Mouse (Mus musculus) liver, adult (tissue): ENCODE data around the gene Tnik.

Source experiments
- GATA4 ChIP-seq: IDR thresholded peaks from 2 replicates; pipeline ENCODE4 v1.6.1; 2014; ENCODE audit warnings: mild to moderate bottlenecking, low read length; ENCODE audit not compliant: insufficient replicate concordance

Gene Tnik

GRCm38 (mm10) chr3:28502697-28503096 is 239.7 kb downstream of the Tnik start:
- TF ChIP-seq GATA4, result no peak

- TF ChIP-seq GATA4, result no peak
Observed at GRCm38 (mm10) chr3:28509337-28509935, 246.4 kb downstream of the Tnik start.

DNA sequence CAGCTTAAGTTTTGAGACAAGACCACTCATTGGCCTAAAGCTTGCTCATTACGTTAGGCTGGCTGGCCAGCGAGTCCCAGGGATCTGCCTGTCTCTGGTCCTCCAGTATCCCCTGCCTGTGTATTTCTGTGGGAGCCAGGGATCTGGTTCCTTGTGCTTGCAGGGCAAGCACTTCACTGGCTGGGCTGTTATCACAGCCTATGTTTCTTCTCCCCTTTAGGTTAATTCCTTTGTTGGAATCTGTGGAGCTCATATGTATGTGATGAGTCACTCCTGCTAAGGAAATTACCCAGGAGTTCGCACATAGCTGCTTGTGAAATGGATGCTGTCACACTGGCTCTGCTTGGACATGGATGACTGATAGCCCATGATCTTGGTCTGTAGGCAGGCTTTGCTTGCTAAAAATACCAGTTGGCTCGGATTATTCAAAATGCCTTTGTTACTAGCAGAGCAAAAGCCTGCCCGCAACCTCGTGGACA is 260.0 kb downstream of the Tnik start:
- TF ChIP-seq GATA4, result no peak

GRCm38 (mm10) chr3:28523541-28524165 is 260.6 kb downstream of the Tnik start:
- TF ChIP-seq GATA4, result no peak

DNA sequence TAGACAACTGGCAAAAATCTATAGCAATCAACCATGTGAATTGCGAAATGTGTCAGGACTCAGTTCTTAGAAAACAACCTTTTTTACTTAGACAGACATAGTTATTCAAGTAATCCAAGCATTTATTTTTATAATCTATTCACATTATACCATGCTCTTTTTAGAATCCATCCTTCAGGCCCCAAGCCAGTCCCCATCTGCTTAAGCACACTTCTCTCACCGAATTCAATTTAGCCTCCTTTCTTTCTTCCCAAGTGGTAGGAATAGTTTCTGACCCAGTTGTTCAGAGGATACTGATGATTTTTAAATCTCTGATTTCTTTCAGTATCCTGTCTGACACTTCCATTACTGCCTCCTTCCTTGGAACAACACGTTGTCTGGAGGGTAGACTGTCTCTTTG is 261.5 kb downstream of the Tnik start:
- no peak for TF ChIP-seq GATA4

GRCm38 (mm10) chr3:28526671-28527070 is 263.7 kb downstream of the Tnik start:
- TF ChIP-seq GATA4, result no peak

DNA sequence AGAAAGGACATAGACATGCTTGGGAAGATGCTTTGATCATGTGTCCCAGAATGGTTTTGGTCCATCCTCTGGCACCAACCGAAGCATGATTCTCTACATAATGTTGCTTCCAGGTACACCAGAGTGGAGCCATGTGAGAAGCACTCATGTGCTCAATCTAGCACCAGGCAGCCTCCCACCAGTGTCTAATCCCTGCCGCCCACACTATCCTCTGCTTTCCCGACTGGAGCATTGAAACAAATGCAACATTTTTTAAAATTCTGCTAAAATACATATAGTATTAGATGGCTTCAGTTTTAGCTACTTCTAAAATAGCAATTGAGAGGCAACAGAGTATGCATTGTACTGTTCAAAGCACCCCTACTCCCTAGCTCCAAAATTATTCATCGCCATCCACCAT is 264.2 kb downstream of the Tnik start:
- no peak for TF ChIP-seq GATA4

DNA sequence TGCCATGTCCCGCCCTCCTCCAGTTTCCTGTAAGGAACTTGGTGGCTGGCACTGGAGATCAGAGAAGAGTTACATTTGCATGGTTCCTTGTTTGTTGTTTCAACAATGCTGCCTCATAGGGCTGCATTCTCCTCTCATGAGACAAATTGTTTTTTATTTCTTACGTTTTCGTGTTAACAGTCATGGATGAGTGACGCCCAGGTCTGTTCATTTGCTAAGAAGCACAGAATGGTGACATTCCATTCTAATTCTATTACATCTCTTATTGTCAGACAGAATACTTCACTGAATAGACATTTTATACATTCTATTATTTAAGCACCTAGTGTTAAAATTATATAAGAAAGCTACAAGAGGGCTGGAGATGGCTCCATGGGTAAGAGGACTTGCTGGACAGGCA is 266.5 kb downstream of the Tnik start:
- no peak for TF ChIP-seq GATA4

DNA sequence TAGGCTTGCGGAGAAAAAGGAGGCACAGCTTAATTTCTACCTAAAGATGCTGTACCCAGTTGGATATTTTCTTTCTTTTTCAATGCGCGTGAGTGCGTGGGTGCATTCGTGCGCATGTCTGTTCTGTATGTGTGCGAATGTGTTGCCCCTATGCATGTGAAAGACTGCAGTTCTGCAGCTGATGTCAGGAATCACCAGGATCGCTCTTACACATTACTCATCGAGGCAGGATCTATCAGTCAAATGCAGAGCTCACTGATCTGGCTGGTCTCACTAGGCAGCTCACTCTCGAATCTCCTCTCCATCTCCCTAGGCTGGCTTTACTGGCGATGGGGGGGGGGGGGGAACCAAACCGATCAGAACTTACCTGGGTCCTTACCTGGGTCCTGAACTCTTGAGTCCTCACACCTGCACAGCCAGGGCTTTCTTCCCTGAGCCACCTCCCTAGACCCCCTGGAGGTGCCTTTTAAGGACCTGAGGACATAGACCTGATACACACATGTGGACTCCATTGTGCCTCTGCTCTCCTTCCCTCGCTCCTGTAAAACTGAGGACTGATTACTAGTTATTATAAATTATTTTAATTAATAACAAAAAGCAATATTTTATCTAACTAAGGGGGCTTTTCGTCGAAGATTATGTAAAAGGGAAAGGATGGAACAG is 268.4 kb downstream of the Tnik start:
- TF ChIP-seq GATA4, result no peak

- TF ChIP-seq GATA4, result no peak
Observed at GRCm38 (mm10) chr3:28532666-28533065, 269.7 kb downstream of the Tnik start.

DNA sequence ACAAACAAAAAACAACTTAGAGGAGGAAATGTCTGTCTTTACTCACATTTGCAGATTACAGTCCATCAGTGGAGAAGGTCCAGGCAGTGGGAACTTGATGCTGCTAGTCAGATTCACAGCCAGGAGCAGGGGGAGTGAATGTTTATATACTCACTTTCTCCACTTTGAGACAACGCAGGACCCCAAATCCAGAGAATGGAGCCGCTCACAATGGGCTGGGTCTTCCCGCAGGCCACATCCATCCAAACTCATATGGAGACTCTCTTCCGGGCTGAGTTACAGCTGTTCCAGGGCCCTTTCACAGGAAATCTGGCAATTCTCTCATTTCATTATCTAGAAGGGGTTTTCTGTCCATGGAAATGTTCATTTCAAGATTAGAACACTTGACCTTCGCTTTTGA is 277.1 kb downstream of the Tnik start:
- TF ChIP-seq GATA4, result no peak

GRCm38 (mm10) chr3:28542941-28543340 is 279.9 kb downstream of the Tnik start:
- no peak for TF ChIP-seq GATA4

- TF ChIP-seq GATA4, result no peak
Observed at GRCm38 (mm10) chr3:28543380-28543984, 280.5 kb downstream of the Tnik start.

DNA sequence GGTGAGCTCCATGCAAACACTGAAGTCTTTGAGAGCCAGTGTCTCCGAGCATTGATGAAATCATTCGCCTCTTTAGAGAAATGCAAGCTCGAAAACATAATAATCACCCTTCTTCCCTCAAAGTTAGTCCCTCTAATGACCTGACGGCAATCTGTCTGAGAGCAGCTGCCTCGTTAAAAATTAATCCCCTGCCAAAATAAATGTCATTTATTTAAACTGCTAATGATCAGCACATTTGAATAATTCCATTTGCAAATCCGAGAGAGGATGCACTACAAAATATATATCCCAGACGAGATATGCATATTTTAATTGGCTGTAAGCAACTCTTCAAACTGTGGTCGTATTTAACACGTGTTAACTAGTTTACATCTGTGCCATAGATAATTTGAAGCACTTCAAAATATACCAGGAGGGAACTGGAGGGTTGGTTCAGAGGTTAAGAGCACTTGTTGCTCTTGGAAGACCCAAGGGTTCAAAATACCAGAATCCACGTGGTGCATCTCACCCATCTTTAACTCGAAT is 281.4 kb downstream of the Tnik start:
- TF ChIP-seq GATA4, result no peak

- no peak for TF ChIP-seq GATA4
Observed at GRCm38 (mm10) chr3:28547965-28548730, 285.1 kb downstream of the Tnik start.
